Mouse (Mus musculus) E14TG2a.4 (cell line): ENCODE results near the gene Emilin2.

Experiments used
- CTCF ChIP-seq: conservative IDR thresholded peaks from 2 replicates; pipeline ENCODE4 v1.5.1; 2014; ENCODE audit warnings: low read length
- NANOG ChIP-seq: IDR thresholded peaks from 2 replicates; pipeline ENCODE4 v1.6.1; 2014; ENCODE audit warnings: borderline replicate concordance, low read length, mixed read lengths
- POU5F1 ChIP-seq: IDR thresholded peaks from 2 replicates; pipeline ENCODE4 v1.6.1; 2014; ENCODE audit warnings: low read length, borderline replicate concordance

DNA sequence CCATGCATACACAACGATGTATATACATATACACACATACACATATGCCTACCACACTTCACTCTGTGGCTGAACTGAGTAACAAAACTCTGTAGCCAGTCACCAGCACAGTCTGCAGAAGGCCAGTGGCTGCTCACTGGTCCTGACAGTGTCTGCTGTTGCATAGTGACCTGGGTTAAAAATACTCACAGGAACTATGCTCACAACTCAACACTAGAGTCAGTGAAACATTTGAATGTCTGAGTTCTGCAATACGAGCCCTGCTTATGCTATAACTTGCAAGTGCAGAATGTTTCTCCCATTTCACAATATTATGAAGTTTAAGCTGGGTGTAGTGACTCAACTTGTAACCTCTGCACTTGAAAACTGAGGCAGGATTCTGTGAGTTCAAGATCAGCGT, 90.4 kb downstream of the Emilin2 start:
- no peak for TF ChIP-seq CTCF
- no peak for TF ChIP-seq NANOG
- TF ChIP-seq POU5F1 = no peak
